Mouse (Mus musculus): Measurements from ENCODE around the gene Olfr465-ps1.

- TF ChIP-seq CTCF (IDR thresholded peaks at IDR 0.05; ENCODE audit: low read depth, low read length) (no peak), POLR2A (IDR thresholded peaks at IDR 0.05; ENCODE audit: extremely low read depth, insufficient read depth, low read length) (no peak)
These were observed 16.9 kb upstream of the Olfr465-ps1 start for GRCm38 (mm10) chr13:65120984-65121383.

Data from liver, adult 2 months (tissue).